In genomic region chr11:106998651-106999150, GRCm38 (mm10) we compare ENCODE assay signal across 8 mouse cellular contexts. TPM values are rescaled to one million over a fixed set of nuclear protein-coding genes. Genes with fewer than 3 reads are reported as not detected.
DNase-seq lines count a peak whose midpoint lies in the region; ATAC-seq and TF ChIP-seq lines count a peak whose summit lies in the region.

No protein-coding gene starts in this region.

- intact Hi-C loops in left cerebral cortex, adult 2 months (cut with DNase I), result loop anchor here (1.0 to 5.0 kb wide), 2 partner anchors 14 to 211 kb away; partner anchors contain the start of genes Cep95 and Ddx5
- intact Hi-C loops in left cerebral cortex, postnatal 4 days (cut with DNase I), result no loop called here

- peak overlapping the region; percentile 79 for H3K27ac ChIP-seq in left cerebral cortex, adult 2 months
- H3K27ac ChIP-seq in embryonic facial prominence, embryonic 10.5 days (replicated peaks), result peak overlapping the region; percentile 99
- H3K27ac ChIP-seq in hindbrain, embryonic 14.5 days, result peak overlapping the region; percentile 76
- H3K27ac ChIP-seq in macrophage, result peak overlapping the region; percentile 66
- H3K27ac ChIP-seq in stomach, embryonic 14.5 days (ENCODE audit: low read length), result peak overlapping the region; percentile 93

- H3K4me2 ChIP-seq in hindbrain, embryonic 14.5 days (replicated peaks), result peak overlapping the region; percentile 82
- peak overlapping the region; percentile 62 for H3K4me2 ChIP-seq in stomach, embryonic 14.5 days (replicated peaks; ENCODE audit: low read depth, low read length)

- H3K27me3 ChIP-seq in embryonic facial prominence, embryonic 10.5 days (replicated peaks; ENCODE audit: low read depth, poor library complexity, severe bottlenecking), result no peaks in the 10 kb centered on the region
- H3K27me3 ChIP-seq in hindbrain, embryonic 14.5 days (ENCODE audit: control insufficient read depth, insufficient read depth, low read length), result no peaks in the 10 kb centered on the region
- no peaks in the 10 kb centered on the region for H3K27me3 ChIP-seq in stomach, embryonic 14.5 days (ENCODE audit: control insufficient read depth, insufficient read depth, low read length)

- H3K79me2 ChIP-seq in macrophage (ENCODE audit: inconsistent target), result peaks cover 48% of the 10 kb centered on the region

- no peaks in the 10 kb centered on the region for H3K9me3 ChIP-seq in embryonic facial prominence, embryonic 10.5 days
- H3K9me3 ChIP-seq in hindbrain, embryonic 14.5 days (ENCODE audit: control insufficient read depth, low read length), result no peaks in the 10 kb centered on the region
- H3K9me3 ChIP-seq in stomach, embryonic 14.5 days (ENCODE audit: control insufficient read depth, low read depth, low read length), result no peaks in the 10 kb centered on the region

- H3K4me3 ChIP-seq in left cerebral cortex, adult 2 months, result peak overlapping the region; percentile 93
- H3K4me3 ChIP-seq in embryonic facial prominence, embryonic 10.5 days, result peak overlapping the region; percentile 100
- H3K4me3 ChIP-seq in hindbrain, embryonic 14.5 days (replicated peaks; ENCODE audit: low read length), result peak overlapping the region; percentile 85
- peak overlapping the region; percentile 83 for H3K4me3 ChIP-seq in macrophage (ENCODE audit: inconsistent target)
- peak overlapping the region; percentile 96 for H3K4me3 ChIP-seq in stomach, embryonic 14.5 days (ENCODE audit: low read depth, low read length)

- ATAC-seq in hindbrain, embryonic 14.5 days (ENCODE audit: low FRiP score), result peak; percentile 28
- ATAC-seq in stomach, embryonic 14.5 days (ENCODE audit: insufficient number of reproducible peaks, insufficient read depth, low FRiP score, low read depth), result peak; percentile 1; the same call in 1 of the 2 replicates

- peaks cover 35% of the 10 kb centered on the region for H3K4me1 ChIP-seq in embryonic facial prominence, embryonic 10.5 days
- H3K4me1 ChIP-seq in hindbrain, embryonic 14.5 days (replicated peaks; ENCODE audit: control insufficient read depth, insufficient read depth, low read length), result peaks cover 12% of the 10 kb centered on the region; the same call in 1 of the 2 replicates
- H3K4me1 ChIP-seq in stomach, embryonic 14.5 days (ENCODE audit: control insufficient read depth, insufficient read depth, low read length), result 0 out of 2 replicates have a peak, but pooled peaks cover 3% of the 10 kb centered on the region

- peak in 1 of 2 experiments; percentile 28 for DNase-seq in left cerebral cortex, adult 2 months (ENCODE audit: extremely low spot score in 1 of 2, low spot score in 2 of 2)
- no peak for DNase-seq in left cerebral cortex, postnatal 4 days
- DNase-seq in NIH3T3 (ENCODE audit: low read depth), result peak; percentile 56
- DNase-seq in embryonic facial prominence, embryonic 10.5 days (ENCODE audit: low spot score), result no peak
- DNase-seq in hindbrain, embryonic 14.5 days (ENCODE audit: low spot score), result peak; percentile 56
- DNase-seq in adrenal gland, adult 18-20 months (ENCODE audit: low spot score in 2 of 2), result no peak

- peak overlapping the region; percentile 83 for H3K9ac ChIP-seq in hindbrain, embryonic 14.5 days
- H3K9ac ChIP-seq in stomach, embryonic 14.5 days (replicated peaks; ENCODE audit: low read depth, low read length), result peak overlapping the region; percentile 84

- under 1% methylated on average over 26 of the region's 26 CpGs for WGBS in embryonic facial prominence, embryonic 10.5 days
- under 1% methylated on average over 26 of the region's 26 CpGs for WGBS in hindbrain, embryonic 14.5 days
- WGBS in macrophage (ENCODE audit: missing documents), result under 1% methylated on average over 26 of the region's 26 CpGs
- WGBS in stomach, embryonic 14.5 days, result under 1% methylated on average over 26 of the region's 26 CpGs

- no peak for TF ChIP-seq CTCF in left cerebral cortex, adult 2 months (IDR thresholded peaks at IDR 0.05)

- H3K36me3 ChIP-seq in embryonic facial prominence, embryonic 10.5 days (replicated peaks), result peaks cover 42% of the 10 kb centered on the region
- H3K36me3 ChIP-seq in hindbrain, embryonic 14.5 days (replicated peaks; ENCODE audit: control insufficient read depth, insufficient read depth), result peaks cover 31% of the 10 kb centered on the region
- H3K36me3 ChIP-seq in macrophage (ENCODE audit: inconsistent target), result 0 out of 2 replicates have a peak, but pooled peaks cover 4% of the 10 kb centered on the region
- peaks cover 23% of the 10 kb centered on the region for H3K36me3 ChIP-seq in stomach, embryonic 14.5 days (ENCODE audit: control insufficient read depth, insufficient read depth, low read length)

RNA-seq across cellular contexts. Expression of gene Kpna2, which starts 0.6 kb away (rescaled TPM):
- total RNA-seq in left cerebral cortex, adult 2 months (2021), result 10 to 100 TPM; 20.6 to 31.7 TPM
- 10 to 100 TPM; 43.4 to 53.2 TPM for total RNA-seq in left cerebral cortex, postnatal 4 days (2021)
- 631 and 685 TPM in 2 replicates for polyA plus RNA-seq in embryonic facial prominence, embryonic 10.5 days (2016; fragmentation: Nextera tagmentation; extraction: Ambion mirVana)
- 150 and 177 TPM in 2 replicates for polyA plus RNA-seq in hindbrain, embryonic 14.5 days (2014; fragmentation: Nextera tagmentation; extraction: Ambion mirVana)
- 10 to 100 TPM in 25 of 26 experiments, 1 to 10 TPM in 1; 9.1 to 35.4 (median 18.8) TPM for total RNA-seq in macrophage (2018; cell fraction: chromatin; rRNA removed)
- total RNA-seq in macrophage (2018; cell fraction: cytosol; rRNA removed), result 10 to 100 TPM; 25.5 to 44.3 (median 37.9) TPM
- 10 to 100 TPM in 24 of 26 experiments, 1 to 10 TPM in 2; 8.6 to 53.7 (median 19.9) TPM for total RNA-seq in macrophage (2018; cell fraction: nucleus; rRNA removed)
- polyA plus RNA-seq in macrophage (2018), result 36.6 to 71.0 TPM (median 57.2 TPM) in 3 replicates
- polyA plus RNA-seq in stomach, embryonic 14.5 days (2014; fragmentation: Nextera tagmentation; extraction: Ambion mirVana), result 369 and 383 TPM in 2 replicates
- total RNA-seq in adrenal gland, adult 18-20 months (2021), result 10 to 100 TPM; 16.7 to 36.4 TPM

RNA-seq across cellular contexts. Expression of gene 1810010H24Rik, which starts 26.8 kb away (rescaled TPM):
- total RNA-seq in left cerebral cortex, adult 2 months (2021), result 1 to 10 TPM; 2.7 to 3.3 TPM
- total RNA-seq in left cerebral cortex, postnatal 4 days (2021), result 1 to 10 TPM; 4.2 to 4.7 TPM
- 0.98 and 2.1 TPM in 2 replicates for polyA plus RNA-seq in embryonic facial prominence, embryonic 10.5 days (2016; fragmentation: Nextera tagmentation; extraction: Ambion mirVana)
- polyA plus RNA-seq in hindbrain, embryonic 14.5 days (2014; fragmentation: Nextera tagmentation; extraction: Ambion mirVana), result 7.1 and 7.8 TPM in 2 replicates
- total RNA-seq in macrophage (2018; cell fraction: chromatin; rRNA removed), result 1 to 10 TPM in 1 of 26 experiments, under 1 TPM in 3, not detected in 22; 0.58 to 1.1 (median 0.79) TPM
- under 1 TPM; 0.15 to 0.78 (median 0.45) TPM for total RNA-seq in macrophage (2018; cell fraction: cytosol; rRNA removed)
- 1 to 10 TPM in 5 of 26 experiments, under 1 TPM in 12, not detected in 9; 0.31 to 1.9 (median 0.84) TPM for total RNA-seq in macrophage (2018; cell fraction: nucleus; rRNA removed)
- polyA plus RNA-seq in macrophage (2018), result 0.27 to 0.42 TPM (median 0.29 TPM) in 3 replicates
- polyA plus RNA-seq in stomach, embryonic 14.5 days (2014; fragmentation: Nextera tagmentation; extraction: Ambion mirVana), result 2.5 and 2.6 TPM in 2 replicates
- total RNA-seq in adrenal gland, adult 18-20 months (2021), result 1 to 10 TPM; 1.2 to 3.2 TPM

Comparison
In these comparisons a context has a peak if more than half of its experiments do, and no peak if none do; other contexts are left out.
1. DNase-seq: peak in NIH3T3 (single experiment) and hindbrain, embryonic 14.5 days (single experiment); none in left cerebral cortex, postnatal 4 days (single experiment), embryonic facial prominence, embryonic 10.5 days (single experiment) and adrenal gland, adult 18-20 months (0 of 2).
2. Peak in every context shown above with its lines, with median percentiles within 50 percentile points of each other: H3K27ac ChIP-seq and H3K4me3 ChIP-seq.